Mouse (Mus musculus) lung, adult 2 months (tissue): ENCODE data around the gene Lypd5.

ENCODE experiments used
- CTCF ChIP-seq: fragments of 200-500 bp; IDR thresholded peaks from 2 replicates; pipeline ENCODE4 v1.5.1; 2011; ENCODE audit warnings: mild to moderate bottlenecking, low read length, control low read depth; ENCODE audit not compliant: insufficient read depth
- POLR2A ChIP-seq: fragments of 200-500 bp; IDR thresholded peaks from 2 replicates; pipeline ENCODE4 v1.6.1; 2011; ENCODE audit warnings: low read depth, mild to moderate bottlenecking, control low read depth, low read length, borderline replicate concordance; ENCODE audit errors: extremely low read depth

GRCm38 (mm10) chr7:24378049-24378701, 29.2 kb downstream of the Lypd5 start:
- TF ChIP-seq POLR2A (no peak), CTCF (no peak)
